Mouse (Mus musculus): ENCODE data around the gene Opa3.

Opa3 gene

GRCm38 (mm10) chr7:19211996-19212755 lies 16.0 kb upstream of the Opa3 start, which contains the start of gene Gpr4:
Gene Gpr4 (plus strand): TSS chr7:19212538.
- in situ Hi-C loops (cut with MboI; ENCODE audit: low pct_unique_long_range_greater_than_20kb in 1 of 2, low sequenced_read_pairs in 2 of 2, unreplicated experiment in 1 of 2): loop anchor here in 1 of 2 experiments (10.0 kb wide), 1 partner anchor 63 kb away; the partner anchor contains the start of gene Vasp

- in situ Hi-C loops (cut with MboI; ENCODE audit: low pct_unique_long_range_greater_than_20kb in 1 of 2, low sequenced_read_pairs in 2 of 2, unreplicated experiment in 1 of 2): loop anchor here in 1 of 2 experiments (10.0 kb wide), 1 partner anchor 61 kb away; the partner anchor contains the start of gene Vasp
These were observed 14.7 kb upstream of the Opa3 start for GRCm38 (mm10) chr7:19213385-19213784.

- in situ Hi-C loops (cut with MboI; ENCODE audit: low pct_unique_long_range_greater_than_20kb in 1 of 2, low sequenced_read_pairs in 2 of 2, unreplicated experiment in 1 of 2): loop anchor here in 1 of 2 experiments (10.0 kb wide), 1 partner anchor 60 kb away; the partner anchor contains the start of gene Vasp
These were observed 13.8 kb upstream of the Opa3 start for GRCm38 (mm10) chr7:19214369-19214768.

- in situ Hi-C loops (cut with MboI; ENCODE audit: low pct_unique_long_range_greater_than_20kb in 1 of 2, low sequenced_read_pairs in 2 of 2, unreplicated experiment in 1 of 2): loop anchor here (5.0 to 10.0 kb wide), 2 partner anchors 33 to 60 kb away; partner anchors contain the start of gene Vasp (in 1 of the 2)
These were observed 13.2 kb upstream of the Opa3 start for GRCm38 (mm10) chr7:19214940-19215339.

GRCm38 (mm10) chr7:19217492-19217891 lies 10.6 kb upstream of the Opa3 start:
- in situ Hi-C loops (cut with MboI; ENCODE audit: low pct_unique_long_range_greater_than_20kb in 1 of 2, low sequenced_read_pairs in 2 of 2, unreplicated experiment in 1 of 2): loop anchor here (5.0 to 10.0 kb wide), 2 partner anchors 35 to 57 kb away; partner anchors contain the start of gene Vasp (in 1 of the 2)

- in situ Hi-C loops (cut with MboI; ENCODE audit: low pct_unique_long_range_greater_than_20kb in 1 of 2, low sequenced_read_pairs in 2 of 2, unreplicated experiment in 1 of 2): loop anchor here (5.0 to 10.0 kb wide), 2 partner anchors 36 to 57 kb away; partner anchors contain the start of gene Vasp (in 1 of the 2)
These were observed 10.2 kb upstream of the Opa3 start for GRCm38 (mm10) chr7:19217944-19218343.

- in situ Hi-C loops (cut with MboI; ENCODE audit: low pct_unique_long_range_greater_than_20kb in 1 of 2, low sequenced_read_pairs in 2 of 2, unreplicated experiment in 1 of 2): no loop called here
These were observed 8.1 kb upstream of the Opa3 start for GRCm38 (mm10) chr7:19220061-19220460.

- in situ Hi-C loops (cut with MboI; ENCODE audit: low pct_unique_long_range_greater_than_20kb in 1 of 2, low sequenced_read_pairs in 2 of 2, unreplicated experiment in 1 of 2): no loop called here
These were observed 5.9 kb upstream of the Opa3 start for GRCm38 (mm10) chr7:19222189-19222588.

GRCm38 (mm10) chr7:19222875-19223274 lies 5.3 kb upstream of the Opa3 start:
- in situ Hi-C loops (cut with MboI; ENCODE audit: low pct_unique_long_range_greater_than_20kb in 1 of 2, low sequenced_read_pairs in 2 of 2, unreplicated experiment in 1 of 2): no loop called here

- in situ Hi-C loops (cut with MboI; ENCODE audit: low pct_unique_long_range_greater_than_20kb in 1 of 2, low sequenced_read_pairs in 2 of 2, unreplicated experiment in 1 of 2): no loop called here
These were observed 3.2 kb upstream of the Opa3 start for GRCm38 (mm10) chr7:19224933-19225332.

- in situ Hi-C loops (cut with MboI; ENCODE audit: low pct_unique_long_range_greater_than_20kb in 1 of 2, low sequenced_read_pairs in 2 of 2, unreplicated experiment in 1 of 2): no loop called here
These were observed 1.0 kb upstream of the Opa3 start for GRCm38 (mm10) chr7:19226817-19227797.

GRCm38 (mm10) chr7:19228793-19229148 lies 637 bp downstream of the Opa3 start:
- in situ Hi-C loops (cut with MboI; ENCODE audit: low pct_unique_long_range_greater_than_20kb in 1 of 2, low sequenced_read_pairs in 2 of 2, unreplicated experiment in 1 of 2): no loop called here

- in situ Hi-C loops (cut with MboI; ENCODE audit: low pct_unique_long_range_greater_than_20kb in 1 of 2, low sequenced_read_pairs in 2 of 2, unreplicated experiment in 1 of 2): no loop called here
These were observed 1.3 kb downstream of the Opa3 start for GRCm38 (mm10) chr7:19229404-19229803.

- in situ Hi-C loops (cut with MboI; ENCODE audit: low pct_unique_long_range_greater_than_20kb in 1 of 2, low sequenced_read_pairs in 2 of 2, unreplicated experiment in 1 of 2): loop anchor here (5.0 kb wide), 2 partner anchors 47 to 52 kb away; partner anchors contain the start of genes Ppm1n (in 1 of the 2) and Rtn2 (in 1 of the 2)
These were observed 2.0 kb downstream of the Opa3 start for GRCm38 (mm10) chr7:19230041-19230580.

GRCm38 (mm10) chr7:19230899-19231298 lies 2.8 kb downstream of the Opa3 start:
- in situ Hi-C loops (cut with MboI; ENCODE audit: low pct_unique_long_range_greater_than_20kb in 1 of 2, low sequenced_read_pairs in 2 of 2, unreplicated experiment in 1 of 2): loop anchor here (5.0 kb wide), 2 partner anchors 46 to 51 kb away; partner anchors contain the start of genes Ppm1n (in 1 of the 2) and Rtn2 (in 1 of the 2)

- in situ Hi-C loops (cut with MboI; ENCODE audit: low pct_unique_long_range_greater_than_20kb in 1 of 2, low sequenced_read_pairs in 2 of 2, unreplicated experiment in 1 of 2): loop anchor here (5.0 kb wide), 2 partner anchors 45 to 50 kb away; partner anchors contain the start of genes Ppm1n (in 1 of the 2) and Rtn2 (in 1 of the 2)
These were observed 3.7 kb downstream of the Opa3 start for GRCm38 (mm10) chr7:19231849-19232248.

GRCm38 (mm10) chr7:19234652-19235051 lies 6.5 kb downstream of the Opa3 start:
- in situ Hi-C loops (cut with MboI; ENCODE audit: low pct_unique_long_range_greater_than_20kb in 1 of 2, low sequenced_read_pairs in 2 of 2, unreplicated experiment in 1 of 2): loop anchor here (5.0 kb wide), 2 partner anchors 43 to 48 kb away; partner anchors contain the start of genes Ppm1n (in 1 of the 2) and Rtn2 (in 1 of the 2)

GRCm38 (mm10) chr7:19235092-19235671 lies 7.0 kb downstream of the Opa3 start:
- in situ Hi-C loops (cut with MboI; ENCODE audit: low pct_unique_long_range_greater_than_20kb in 1 of 2, low sequenced_read_pairs in 2 of 2, unreplicated experiment in 1 of 2): no loop called here

All from mouse embryonic stem cell (cell line).